Mouse (Mus musculus) thymus, adult 18-20 months (tissue): ENCODE results near the gene Lrmda.
"Not testable (repeated sequence)": the region's sequence is repeated elsewhere in the genome, so short reads cannot be mapped to it uniquely, and the experiment has no call there.

Experiments
- DNase-seq, 2 experiments: peaks; one replicate each; pipeline ENCODE4 v3.0.0; 2022; ENCODE audit warnings: mixed read lengths in 2 of 2

Lrmda gene

GRCm38 (mm10) chr14:22545887-22546675, 526.6 kb downstream of the Lrmda start:
- DNase-seq, result no peak

- no peak for DNase-seq
Measured at GRCm38 (mm10) chr14:22546676-22546984, 527.1 kb downstream of the Lrmda start.

DNA sequence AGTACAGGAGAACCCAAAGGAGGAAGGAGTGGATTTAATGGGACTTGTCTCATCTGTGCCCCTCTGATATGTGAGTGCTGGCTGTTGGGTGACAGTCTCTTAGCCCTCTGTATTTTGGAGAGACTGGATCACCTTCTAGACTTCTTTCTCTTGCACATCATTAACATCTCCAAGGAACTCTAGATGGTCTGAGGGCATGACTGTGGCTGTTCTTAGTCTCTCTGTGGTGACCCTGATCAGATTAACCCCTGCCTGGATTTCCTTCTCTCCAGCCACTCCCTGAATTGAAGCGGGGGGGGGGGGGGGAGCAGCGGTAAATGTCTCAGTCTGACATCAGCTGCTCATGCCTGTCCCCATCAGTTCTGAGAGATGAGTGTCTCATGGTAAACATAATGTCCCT, 528.8 kb downstream of the Lrmda start:
- DNase-seq, result no peak

- DNase-seq, result no peak
Measured at GRCm38 (mm10) chr14:22549166-22549565, 529.7 kb downstream of the Lrmda start.

GRCm38 (mm10) chr14:22552358-22552757, 532.8 kb downstream of the Lrmda start:
- DNase-seq, result no peak

DNA sequence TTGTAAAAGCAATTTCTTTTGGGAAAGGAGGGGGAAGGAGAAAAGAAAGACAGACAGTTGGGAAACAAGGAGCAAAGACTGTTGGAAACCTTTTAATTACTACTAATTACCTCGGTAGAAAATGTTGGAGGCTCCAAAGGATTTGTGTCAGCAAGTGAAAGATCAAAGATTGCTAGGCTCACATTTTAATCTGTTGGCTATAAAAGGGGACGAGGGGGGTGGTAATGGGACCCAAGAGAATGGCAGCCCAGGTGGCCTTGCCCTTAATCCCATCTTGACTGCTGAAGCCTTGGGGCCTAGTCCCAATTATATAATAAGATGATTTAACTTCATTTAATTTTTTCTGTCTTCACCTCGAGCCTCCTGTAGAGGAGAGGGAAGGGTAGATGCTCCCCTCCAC, 533.3 kb downstream of the Lrmda start:
- no peak for DNase-seq

GRCm38 (mm10) chr14:22553717-22554116, 534.2 kb downstream of the Lrmda start:
- DNase-seq, result no peak

DNA sequence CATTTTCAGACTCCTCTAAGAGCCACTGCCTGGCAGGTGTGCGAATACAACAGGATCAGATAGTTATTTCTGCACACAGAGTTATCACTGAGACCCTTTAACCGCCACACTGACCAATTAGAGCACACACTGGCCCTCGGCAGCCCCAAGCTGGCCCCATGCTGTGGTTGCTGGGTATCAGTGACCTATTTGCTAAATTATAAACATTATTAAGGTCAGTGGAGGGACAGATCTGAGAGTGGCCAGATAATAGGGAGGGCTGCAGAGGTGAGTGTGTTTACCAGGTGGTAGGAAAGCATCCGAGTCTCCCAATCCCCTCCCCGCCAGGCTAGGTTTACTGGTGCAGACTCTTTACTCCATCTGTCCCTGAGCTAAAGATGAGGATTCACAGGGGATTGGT, 553.0 kb downstream of the Lrmda start:
- no peak for DNase-seq

DNA sequence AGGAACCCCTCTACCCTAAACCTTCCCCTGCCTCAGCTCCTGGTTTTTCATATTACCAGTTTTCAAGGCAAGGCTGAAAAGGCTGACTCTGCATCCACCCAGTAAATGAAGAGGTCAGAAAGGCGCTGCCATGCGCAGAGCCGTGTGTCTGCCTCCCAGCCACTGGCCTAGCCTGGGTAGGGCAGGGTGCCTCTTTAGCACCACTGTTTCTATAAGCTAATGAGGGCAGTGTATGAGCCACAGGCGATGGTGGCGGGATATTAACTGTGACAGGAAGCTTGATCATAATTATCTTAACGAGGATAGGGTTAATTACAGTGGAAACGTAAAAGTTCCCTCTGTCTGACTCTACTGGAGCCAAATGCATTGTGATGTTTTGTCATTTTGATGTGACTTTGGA, 554.1 kb downstream of the Lrmda start:
- DNase-seq, result no peak

DNA sequence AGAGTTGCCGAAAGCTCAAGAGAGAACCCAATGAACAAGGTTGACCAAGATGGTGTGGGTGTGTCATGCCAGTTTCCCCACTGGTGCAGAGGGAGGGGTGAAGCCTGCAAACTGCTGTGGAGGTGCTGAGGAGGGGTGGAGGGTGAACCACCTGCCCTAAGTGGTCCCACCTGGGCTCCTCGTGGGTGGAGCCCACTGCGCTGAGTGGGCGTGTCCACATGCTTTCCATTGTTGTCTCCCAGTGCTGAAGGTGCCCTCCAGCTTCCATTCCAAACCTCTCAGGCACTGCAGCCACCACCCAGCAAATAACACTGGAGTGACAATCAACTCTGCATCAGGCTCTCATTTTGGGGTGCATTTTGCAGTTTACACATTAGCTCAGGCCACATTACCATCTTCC, 554.5 kb downstream of the Lrmda start:
- DNase-seq, result no peak

GRCm38 (mm10) chr14:22576441-22576840, 556.9 kb downstream of the Lrmda start:
- DNase-seq, result no peak

- no peak for DNase-seq
Measured at GRCm38 (mm10) chr14:22577411-22578037, 558.0 kb downstream of the Lrmda start.

DNA sequence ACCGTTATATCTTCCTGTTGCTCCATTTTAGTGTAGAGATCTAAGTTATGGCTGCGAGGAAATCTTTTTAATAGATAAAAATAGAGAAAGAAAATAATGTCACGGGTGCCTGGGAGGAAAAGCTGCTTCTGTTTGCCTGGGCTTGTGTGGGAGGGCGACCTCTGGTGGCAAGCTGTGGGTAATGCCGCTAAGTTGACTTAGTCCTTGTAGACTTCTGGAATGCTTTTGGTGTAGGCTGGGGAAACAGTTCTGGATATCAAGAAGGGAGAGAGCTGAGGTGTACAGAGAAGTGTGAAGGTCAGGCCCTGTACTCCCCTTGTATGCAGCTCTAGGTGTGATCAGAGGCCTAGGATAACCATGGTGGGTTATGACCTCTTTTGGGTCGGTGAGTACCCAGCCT, 558.7 kb downstream of the Lrmda start:
- peak in 1 of 2 experiments; percentile 30 for DNase-seq

- DNase-seq, result no peak
Measured at GRCm38 (mm10) chr14:22578986-22579385, 559.5 kb downstream of the Lrmda start.

- no peak for DNase-seq
Measured at GRCm38 (mm10) chr14:22582065-22582464, 562.6 kb downstream of the Lrmda start.

- DNase-seq, result no peak
Measured at GRCm38 (mm10) chr14:22586281-22586680, 566.8 kb downstream of the Lrmda start.

DNA sequence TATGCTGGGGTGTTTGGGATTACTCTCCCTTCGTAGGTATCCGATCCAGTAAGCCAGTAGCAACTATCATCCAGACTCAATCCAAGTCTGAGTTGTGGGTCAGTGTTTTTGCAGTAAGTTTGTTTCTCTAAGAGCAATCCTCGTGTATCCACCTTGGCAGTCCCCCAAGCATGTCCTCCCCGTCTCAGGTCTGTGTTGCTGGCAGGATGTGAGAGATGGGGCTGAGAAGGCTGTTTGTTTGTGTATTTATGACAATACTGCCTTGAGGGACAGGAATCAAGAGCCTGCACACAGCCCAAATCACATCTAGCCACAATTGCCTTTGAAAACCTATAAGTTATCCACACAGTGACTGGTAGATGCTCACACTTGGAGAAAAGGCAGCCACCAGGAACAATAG, 567.3 kb downstream of the Lrmda start:
- no peak for DNase-seq

- DNase-seq, result no peak
Measured at GRCm38 (mm10) chr14:22587285-22587957, 567.9 kb downstream of the Lrmda start.

DNA sequence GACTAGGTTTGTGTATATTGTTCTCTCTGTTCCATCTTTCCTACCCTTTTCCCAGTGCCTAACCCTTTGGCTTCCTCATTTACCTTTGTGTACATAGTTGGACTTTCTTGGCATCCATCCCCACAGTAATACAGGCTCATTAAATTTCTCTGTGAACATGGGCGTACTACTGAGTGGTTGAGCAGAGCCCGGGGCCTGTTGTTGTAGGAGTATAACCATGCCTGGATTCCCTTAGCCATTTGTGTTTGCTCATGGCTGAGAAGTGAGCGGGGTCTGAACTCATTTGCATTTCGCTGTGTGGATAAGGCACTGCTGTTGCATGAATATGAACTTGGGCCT, 568.4 kb downstream of the Lrmda start:
- no peak for DNase-seq

- not testable (repeated sequence) for DNase-seq
Measured at GRCm38 (mm10) chr14:22588394-22588793, 568.9 kb downstream of the Lrmda start.

DNA sequence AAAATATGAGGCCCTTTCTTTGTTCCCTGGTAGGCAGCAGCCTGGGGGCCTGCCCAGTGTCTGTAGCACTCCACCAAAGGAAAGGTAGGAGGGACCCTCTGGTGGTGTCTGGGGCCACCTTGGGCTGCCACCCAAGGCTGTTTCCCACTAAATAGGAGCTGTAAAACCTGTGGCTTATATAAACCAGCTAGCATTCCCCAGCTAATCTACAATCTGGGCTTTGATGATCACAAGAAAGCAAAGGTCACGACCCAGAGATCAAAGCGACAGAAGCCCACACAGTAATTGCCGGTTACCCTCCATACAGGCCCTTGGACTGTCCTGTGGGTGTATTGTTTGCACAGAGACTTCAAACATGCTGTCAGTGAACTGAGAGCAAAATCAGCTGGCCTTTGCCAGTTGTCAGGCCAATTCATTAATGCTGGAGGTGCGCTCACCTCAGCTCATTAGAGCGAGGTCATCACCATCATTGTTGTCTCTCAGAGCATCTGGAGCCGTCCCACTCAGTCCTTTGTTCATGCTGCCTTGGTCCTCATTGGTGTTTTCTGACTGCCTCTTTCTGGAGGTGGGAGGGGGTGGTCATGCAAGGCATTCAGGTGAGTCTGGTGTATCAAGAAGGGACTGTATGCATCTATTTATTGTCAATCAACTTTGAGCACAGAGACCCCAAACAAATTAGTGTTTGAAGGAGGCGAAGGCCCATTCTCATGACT, 570.1 kb downstream of the Lrmda start:
- no peak for DNase-seq

DNA sequence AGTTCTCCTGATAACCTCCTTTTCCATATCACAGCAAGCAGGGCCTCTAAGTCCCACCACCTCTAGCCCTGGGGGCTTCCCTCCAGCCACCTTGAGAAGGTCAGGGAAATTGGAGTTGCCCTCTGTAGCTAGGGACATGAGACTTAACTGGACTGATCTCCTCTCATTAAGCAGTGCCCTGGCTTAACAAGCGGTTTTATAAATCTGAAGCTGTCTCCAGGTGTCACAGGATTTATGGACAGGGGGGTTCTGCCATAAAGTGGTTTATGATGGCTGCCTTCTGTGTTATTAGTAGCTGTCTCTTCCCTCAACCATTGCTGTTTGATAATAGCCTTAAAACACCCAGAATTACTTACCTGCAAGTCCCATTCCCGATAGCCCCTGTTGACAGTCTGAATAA, 571.7 kb downstream of the Lrmda start:
- no peak for DNase-seq

DNA sequence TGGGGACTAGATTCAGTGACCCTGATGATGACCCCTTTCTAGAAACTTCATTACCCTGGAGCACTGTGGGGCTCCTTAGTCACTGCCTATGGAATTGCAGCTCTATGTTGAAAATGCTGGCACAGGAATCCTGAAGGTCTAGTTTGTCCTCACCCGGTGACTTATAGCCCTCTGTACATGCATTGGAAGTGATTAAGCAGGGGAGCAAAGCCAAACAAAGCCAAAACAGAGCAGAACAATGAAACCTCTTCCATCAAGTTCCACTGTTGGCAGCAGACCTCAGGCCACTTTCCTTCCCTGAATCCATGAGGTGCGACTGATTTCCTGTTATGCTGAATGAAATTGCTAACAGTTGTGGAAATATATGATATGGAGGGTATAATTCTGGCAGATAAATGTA, 578.0 kb downstream of the Lrmda start:
- no peak for DNase-seq

- no peak for DNase-seq
Measured at GRCm38 (mm10) chr14:22598638-22599037, 579.1 kb downstream of the Lrmda start.
